Mouse (Mus musculus) left cerebral cortex, postnatal 14 days (tissue): ENCODE measurements around the gene Zbtb12. TPM values are rescaled to one million over a fixed set of nuclear protein-coding genes. Genes with fewer than 3 reads are reported as not detected.

Experiments
- DNase-seq, 2 experiments: peaks; one replicate each; pipeline ENCODE4 v3.0.0; 2021 to 2022; ENCODE audit warnings: low spot score in 2 of 2, mixed read lengths in 1 of 2
- intact Hi-C: fragments of 180-260 bp; cut with DNase I; formaldehyde crosslinking; loops from one replicate; pipeline ENCODE4 v1.15.1; 2025
- total RNA-seq, 2 experiments: library from RNA; stranded (reverse); gene quantifications; 2 replicates each; pipeline ENCODE4 v1.2.3; 2021

Gene Zbtb12
- total RNA-seq, 2 experiments from 2014 or later: 5.0 to 5.1 TPM

- DNase-seq: no peak
- intact Hi-C loops: no loop called here
These were observed 17.4 kb upstream of the Zbtb12 start for GRCm38 (mm10) chr17:34861704-34862415.

DNA sequence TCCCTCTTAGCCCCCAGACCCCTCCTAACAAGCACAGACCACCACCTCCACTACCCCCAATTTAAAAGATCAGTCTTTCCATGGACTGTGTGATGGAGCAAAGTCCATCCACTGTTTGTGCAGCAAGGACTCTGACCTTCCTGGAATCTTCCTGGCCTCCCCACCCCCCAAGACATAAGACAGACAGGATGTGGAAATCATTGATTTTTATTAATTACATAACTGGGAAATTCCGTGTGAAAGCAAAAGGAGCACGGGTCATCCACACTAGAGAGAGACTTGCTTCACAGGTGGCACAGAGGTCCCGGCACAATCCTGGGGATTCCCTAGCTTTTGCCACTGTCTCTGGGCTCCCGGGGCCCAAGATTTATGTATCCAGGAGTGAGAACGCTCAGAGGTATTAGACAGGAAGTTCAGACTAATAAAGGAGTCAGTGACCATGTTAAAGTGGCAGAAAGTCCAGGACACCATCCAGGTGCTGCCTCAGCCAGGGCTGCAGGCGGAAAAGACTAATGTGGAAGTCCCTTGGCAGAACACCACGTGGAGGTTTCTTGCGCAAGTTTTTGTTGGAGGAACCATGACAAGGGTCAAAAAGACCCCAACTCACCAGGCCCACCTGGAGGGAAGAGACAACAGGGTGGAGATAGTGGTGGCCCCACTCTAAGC lies 16.7 kb upstream of the Zbtb12 start, which contains the start of gene Cfb:
Gene Cfb, minus strand, starts transcription at position 103 of the 666 bp plus-strand sequence.
- intact Hi-C loops: no loop called here
- no peak for DNase-seq

DNA sequence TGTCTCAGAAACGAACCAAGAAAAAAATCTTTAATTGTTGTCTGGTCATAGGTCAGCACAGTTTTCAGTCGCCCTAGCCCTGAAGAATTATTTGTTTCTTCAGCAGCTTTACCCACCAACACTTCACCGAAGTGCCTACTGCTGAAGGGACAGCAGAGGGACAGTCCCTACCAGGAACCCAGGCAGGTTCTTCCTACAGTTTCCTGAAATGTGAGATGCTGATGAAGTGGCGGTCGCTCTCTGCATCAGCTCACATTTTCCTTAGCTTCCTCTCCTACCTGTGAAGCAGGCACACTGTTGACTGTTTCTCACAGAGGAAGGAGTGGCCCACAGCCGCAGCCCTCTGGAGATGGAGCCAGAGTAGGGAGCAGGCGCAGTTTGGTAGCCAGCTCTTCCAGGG lies 13.3 kb upstream of the Zbtb12 start:
- intact Hi-C loops: no loop called here
- DNase-seq: no peak

DNA sequence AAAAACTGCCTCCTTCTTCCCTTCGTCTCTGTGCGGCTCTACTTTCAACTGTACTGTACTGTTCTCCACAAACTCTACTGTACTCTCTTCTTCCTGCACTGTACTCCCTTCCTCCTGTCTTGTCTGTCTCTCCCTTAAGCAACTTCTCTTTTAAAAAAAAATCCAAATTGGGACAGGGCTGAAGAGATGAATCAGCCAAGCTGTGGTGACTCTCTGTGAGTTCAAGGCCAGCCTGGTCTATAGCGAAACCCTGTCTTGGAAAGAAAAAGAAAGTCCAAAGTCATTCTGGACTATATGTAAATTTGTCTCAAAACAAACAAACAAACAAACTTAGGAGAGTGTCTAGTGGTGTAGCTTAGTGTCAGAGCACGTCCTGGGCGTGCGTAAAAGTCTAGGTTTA lies 5.0 kb upstream of the Zbtb12 start:
- no peak for DNase-seq
- intact Hi-C loops: no loop called here

DNA sequence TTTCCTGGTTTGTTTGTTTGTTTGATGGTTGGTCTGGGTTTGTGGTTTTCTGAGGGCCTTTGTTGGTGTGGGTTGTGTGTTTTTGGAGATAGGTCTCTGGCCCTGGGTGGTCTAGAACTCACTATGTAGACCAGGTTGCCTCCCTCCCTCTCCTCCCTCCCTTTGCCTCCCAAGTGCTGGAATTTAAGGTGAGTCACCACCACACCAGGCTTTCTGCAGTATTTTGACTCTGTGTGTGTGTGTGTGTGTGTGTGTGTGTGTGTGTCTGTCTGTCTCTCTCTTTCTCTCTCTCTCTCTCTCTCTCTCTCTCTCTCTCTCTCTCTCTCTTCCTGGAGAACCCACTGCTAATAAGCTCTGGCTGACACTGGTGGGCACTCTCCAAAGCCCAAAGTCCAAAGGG lies 1.9 kb downstream of the Zbtb12 start:
- intact Hi-C loops: no loop called here
- DNase-seq: no peak

DNA sequence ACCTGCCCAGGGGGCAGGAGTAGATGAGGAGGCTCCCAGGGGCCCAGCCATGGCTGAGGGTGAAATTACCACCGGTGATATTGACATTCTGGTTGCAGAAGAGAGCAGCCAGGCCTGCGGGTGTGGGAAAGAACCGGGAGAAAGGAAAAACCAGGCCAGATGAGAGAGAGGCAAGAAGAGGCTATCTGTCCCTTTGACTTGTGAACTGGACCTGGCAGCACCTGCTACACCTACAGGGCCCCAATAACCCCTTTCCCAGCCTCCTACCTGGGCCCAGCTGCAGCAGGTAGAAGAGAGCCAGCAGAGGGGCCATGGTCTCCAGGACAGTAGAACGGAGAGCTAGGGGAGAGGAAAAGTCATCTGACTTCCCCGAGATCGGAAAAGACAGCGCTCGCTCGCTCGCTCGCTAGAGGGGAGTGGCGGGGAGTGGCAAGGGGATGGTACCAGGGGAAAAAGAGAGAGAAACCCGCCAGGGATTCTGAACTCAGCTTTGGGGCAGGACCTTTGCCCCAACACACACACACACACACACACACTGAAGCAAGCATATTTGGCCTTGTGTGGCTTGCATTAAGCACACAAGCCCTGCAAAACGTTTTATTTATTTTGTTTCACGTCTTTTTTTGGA lies 2.5 kb downstream of the Zbtb12 start, which contains the start of gene Gm20547:
Gene Gm20547, minus strand, starts transcription at position 360 of the 628 bp plus-strand sequence.
- DNase-seq: no peak
- intact Hi-C loops: no loop called here

- no peak for DNase-seq
- intact Hi-C loops: no loop called here
These were observed 4.0 kb downstream of the Zbtb12 start for GRCm38 (mm10) chr17:34883332-34883731.

- no peak for DNase-seq
- intact Hi-C loops: loop anchor here (5.0 kb wide), 1 partner anchor 212 kb away; the partner anchor contains the start of gene Tnxb
These were observed 5.4 kb downstream of the Zbtb12 start for GRCm38 (mm10) chr17:34884704-34885103.

GRCm38 (mm10) chr17:34885615-34886014 lies 6.3 kb downstream of the Zbtb12 start:
- intact Hi-C loops: loop anchor here (5.0 kb wide), 1 partner anchor 213 kb away; the partner anchor contains the start of gene Tnxb
- no peak for DNase-seq

DNA sequence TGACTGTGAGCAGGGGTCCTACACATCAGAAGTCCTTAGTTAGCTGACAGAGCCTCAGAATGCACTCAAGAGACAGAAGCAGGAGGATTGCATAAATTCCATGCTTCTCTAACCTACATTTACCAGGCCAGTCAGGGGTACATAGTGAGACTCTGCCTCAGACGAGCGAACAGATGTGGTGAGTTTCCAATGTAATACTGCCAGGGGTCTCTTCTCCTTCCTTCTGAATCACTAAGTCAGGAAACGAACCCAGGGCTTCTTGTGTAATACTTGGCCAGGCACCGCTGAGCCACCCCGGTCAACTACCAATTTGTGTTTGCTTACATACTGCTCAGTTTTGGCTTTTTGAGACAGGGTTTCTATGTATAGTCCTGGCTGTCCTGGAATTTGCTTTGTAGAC lies 8.7 kb downstream of the Zbtb12 start:
- no peak for DNase-seq
- intact Hi-C loops: loop anchor here (5.0 kb wide), 1 partner anchor 216 kb away; the partner anchor contains the start of gene Tnxb

DNA sequence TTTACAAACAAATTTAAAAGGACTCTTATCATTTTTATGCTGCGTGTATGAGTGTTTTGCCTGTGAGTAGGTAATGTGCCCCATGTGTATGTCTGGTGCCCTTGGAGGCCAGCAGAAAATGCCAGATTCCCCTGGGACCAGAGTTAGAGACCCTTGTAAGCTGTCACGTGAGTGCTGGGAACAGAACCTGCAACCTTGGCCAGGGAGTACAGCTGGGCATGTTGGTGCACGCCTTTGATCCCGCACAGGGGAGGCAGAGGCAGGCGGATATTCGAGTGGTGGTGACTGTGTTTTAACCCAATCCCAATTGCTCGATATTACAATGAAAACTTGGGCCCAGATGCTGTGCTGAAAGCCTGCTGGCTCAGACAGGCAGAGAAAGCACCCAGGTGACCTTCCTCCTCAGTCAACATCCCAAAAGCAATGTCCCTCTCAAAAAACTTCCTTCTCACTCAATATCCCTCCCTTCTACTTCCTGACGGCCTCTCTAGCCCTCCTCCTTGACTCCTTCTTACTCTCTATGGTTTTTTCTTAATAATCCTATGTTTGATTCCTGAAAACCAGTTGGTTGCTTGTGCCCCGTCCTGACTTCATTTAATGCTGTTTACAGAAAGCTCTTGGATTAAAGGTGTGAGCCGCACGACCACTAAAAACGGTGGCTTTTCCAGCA lies 10.9 kb downstream of the Zbtb12 start:
- no peak for DNase-seq
- intact Hi-C loops: no loop called here

- intact Hi-C loops: no loop called here
- DNase-seq: no peak
These were observed 12.1 kb downstream of the Zbtb12 start for GRCm38 (mm10) chr17:34891377-34891776.

DNA sequence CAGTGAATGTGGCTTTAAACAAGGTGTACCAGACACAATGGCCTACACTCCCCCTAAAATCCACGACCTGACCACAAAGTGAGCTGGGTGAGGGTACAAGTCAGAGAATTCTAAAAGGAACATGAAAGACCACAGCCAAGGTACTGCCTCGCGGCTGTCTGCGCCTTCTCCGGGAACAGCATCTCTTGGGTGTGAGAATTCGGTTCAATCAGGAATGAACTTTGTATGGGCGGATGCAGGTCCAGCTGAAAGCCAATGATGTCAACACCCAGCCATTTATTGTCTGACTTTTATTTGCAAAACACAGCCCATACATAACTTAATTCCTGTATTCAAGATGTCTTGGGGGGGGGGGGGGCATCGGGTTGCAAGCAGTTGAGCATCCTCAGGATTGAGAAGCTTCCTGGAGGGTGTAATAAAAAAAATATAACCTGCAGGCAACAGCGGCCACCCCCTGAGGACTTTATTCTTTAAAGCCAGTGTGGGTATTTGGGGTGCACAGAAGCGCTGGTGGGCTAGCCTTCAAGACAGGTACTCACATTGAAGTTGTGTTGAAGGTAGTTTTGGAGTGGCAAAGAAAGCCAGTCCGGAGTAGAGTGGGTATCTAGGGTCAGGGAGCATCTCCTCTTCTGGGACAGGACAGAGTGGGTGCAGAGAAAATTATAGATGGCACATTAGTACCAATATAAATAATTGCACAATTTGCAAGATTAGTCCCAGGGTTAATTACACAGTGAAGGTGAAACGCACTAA lies 14.0 kb downstream of the Zbtb12 start:
- no peak for DNase-seq
- intact Hi-C loops: no loop called here

GRCm38 (mm10) chr17:34894074-34894597 lies 14.9 kb downstream of the Zbtb12 start:
- intact Hi-C loops: no loop called here
- peak; percentile 93 to 94 for DNase-seq

DNA sequence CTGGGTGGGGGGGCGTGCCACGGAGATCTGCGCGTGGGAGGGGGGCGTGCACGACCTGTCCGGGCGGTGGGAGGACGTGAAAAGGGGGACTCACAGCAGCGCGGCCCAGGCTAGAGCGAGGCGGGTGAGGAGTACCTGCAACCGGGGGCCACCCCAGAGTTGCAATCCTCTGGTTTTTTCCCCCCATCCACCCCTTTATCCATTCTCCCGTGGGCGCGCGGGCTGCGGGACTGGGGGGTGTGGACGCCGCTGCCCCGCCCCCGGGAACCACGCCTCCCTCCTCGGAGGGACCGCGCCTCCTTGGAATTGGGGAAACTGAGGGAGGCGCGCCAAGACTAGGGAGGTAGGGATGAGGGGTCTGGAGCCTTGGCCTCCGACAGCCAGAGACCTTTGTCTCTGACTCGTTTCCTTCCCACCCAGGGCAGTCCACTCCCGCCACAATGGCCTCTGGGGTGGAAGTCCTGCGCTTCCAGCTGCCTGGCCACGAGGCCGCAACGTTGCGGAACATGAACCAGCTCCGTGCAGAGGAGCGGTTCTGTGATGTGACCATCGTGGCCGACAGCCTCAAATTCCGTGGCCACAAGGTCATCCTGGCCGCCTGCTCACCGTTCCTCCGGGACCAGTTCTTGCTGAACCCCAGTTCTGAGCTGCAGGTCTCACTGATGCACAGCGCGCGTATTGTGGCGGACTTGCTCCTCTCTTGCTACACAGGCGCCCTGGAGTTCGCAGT lies 15.7 kb downstream of the Zbtb12 start:
- intact Hi-C loops: loop anchor here (5.0 kb wide), 1 partner anchor 38 kb away; no protein-coding TSS in a partner anchor
- DNase-seq: peak in 1 of 2 experiments; percentile 51

- intact Hi-C loops: loop anchor here (5.0 kb wide), 1 partner anchor 38 kb away; no protein-coding TSS in a partner anchor
- no peak for DNase-seq
These were observed 16.4 kb downstream of the Zbtb12 start for GRCm38 (mm10) chr17:34895724-34896123.

- no peak for DNase-seq
- intact Hi-C loops: loop anchor here (5.0 kb wide), 1 partner anchor 39 kb away; no protein-coding TSS in a partner anchor
These were observed 17.1 kb downstream of the Zbtb12 start for GRCm38 (mm10) chr17:34896366-34896765.
